In genomic region chr2:28537634-28537920, GRCm38 (mm10) we compare ENCODE assay signal across 15 mouse cellular contexts. TPM values are rescaled to one million over a fixed set of nuclear protein-coding genes. Genes with fewer than 3 reads are reported as not detected.
DNase-seq lines count a peak whose midpoint lies in the region; ATAC-seq and TF ChIP-seq lines count a peak whose summit lies in the region.
"Had no signal": no experiment of that assay in that cellular context is flagged by ENCODE, and none has a peak within 500 bp of the region (broad histone marks: within the 10 kb centered on the region; RNA-seq: fewer than 3 reads in every experiment).

No protein-coding gene starts in this region.

- H3K27me3 ChIP-seq in intestine, postnatal 0 days (replicated peaks; ENCODE audit: control insufficient read depth, insufficient read depth, low read length), result no peaks in the 10 kb centered on the region
- no peaks in the 10 kb centered on the region for H3K27me3 ChIP-seq in stomach, embryonic 15.5 days (replicated peaks)

- peak; percentile 57 for DNase-seq in cerebellum, adult 9-10 months
- DNase-seq in cerebellum, adult 11 months, result no peak
- peak; percentile 28 for DNase-seq in retina, embryonic 14.5 days (ENCODE audit: low spot score)
- DNase-seq in retina, postnatal 1 day, result no peak
- DNase-seq in ovary, adult 18-20 months (ENCODE audit: low spot score), result no peak
- no peak for DNase-seq in left cerebral cortex, postnatal 4 days
- DNase-seq: kidney, postnatal 25 days; lung, embryonic 14.5 days had no signal

- peaks cover 17% of the 10 kb centered on the region for H3K36me3 ChIP-seq in intestine, postnatal 0 days (ENCODE audit: control insufficient read depth, insufficient read depth)
- H3K36me3 ChIP-seq in stomach, embryonic 15.5 days, result peaks cover 4% of the 10 kb centered on the region

- no peaks in the 10 kb centered on the region for H3K9me3 ChIP-seq in intestine, postnatal 0 days (ENCODE audit: control insufficient read depth)
- H3K9me3 ChIP-seq in stomach, embryonic 15.5 days, result no peaks in the 10 kb centered on the region

- no peak overlapping the region for H3K4me2 ChIP-seq in intestine, postnatal 0 days (replicated peaks; ENCODE audit: low read depth)
- H3K4me2 ChIP-seq in stomach, embryonic 15.5 days, result no peak overlapping the region
- H3K4me2 ChIP-seq: lung, embryonic 14.5 days had no signal

- TF ChIP-seq CTCF in intestine, postnatal 0 days (IDR thresholded peaks at IDR 0.05; ENCODE audit: low read depth), result no peak

- intact Hi-C loops in left cerebral cortex, postnatal 4 days (cut with DNase I), result no loop called here

- H3K9ac ChIP-seq in intestine, postnatal 0 days (ENCODE audit: low read depth, low read length), result no peak overlapping the region
- H3K9ac ChIP-seq in stomach, embryonic 15.5 days, result no peak overlapping the region
- H3K9ac ChIP-seq: lung, embryonic 14.5 days had no signal

- WGBS in intestine, postnatal 0 days, result 39% methylated on average over 4 of the region's 4 CpGs
- 42% methylated on average over 4 of the region's 4 CpGs for WGBS in stomach, embryonic 15.5 days

- peaks cover 28% of the 10 kb centered on the region; the same call in 1 of the 2 replicates for H3K4me1 ChIP-seq in intestine, postnatal 0 days (replicated peaks; ENCODE audit: control insufficient read depth, insufficient read depth, low read length)
- peaks cover 76% of the 10 kb centered on the region for H3K4me1 ChIP-seq in stomach, embryonic 15.5 days

- no peak for ATAC-seq in intestine, postnatal 0 days
- ATAC-seq in stomach, embryonic 15.5 days (ENCODE audit: insufficient read depth, low FRiP score, low read depth), result no peak

- peak overlapping the region; percentile 50; the same call in 1 of the 2 replicates for H3K27ac ChIP-seq in intestine, postnatal 0 days (ENCODE audit: low read depth, low read length)
- peak overlapping the region; percentile 35 for H3K27ac ChIP-seq in stomach, embryonic 15.5 days

- H3K4me3 ChIP-seq in intestine, postnatal 0 days (ENCODE audit: low read depth, low read length), result no peak overlapping the region
- no peak overlapping the region for H3K4me3 ChIP-seq in stomach, embryonic 15.5 days (replicated peaks)

RNA-seq across cellular contexts. Expression of gene Ralgds, which starts 24.7 kb away (rescaled TPM):
- 11.5 and 15.6 TPM in 2 replicates for polyA plus RNA-seq in intestine, postnatal 0 days (2015; fragmentation: Nextera tagmentation; extraction: Ambion mirVana)
- 27.5 and 30.9 TPM in 2 replicates for polyA plus RNA-seq in stomach, embryonic 15.5 days (2015; fragmentation: Nextera tagmentation; extraction: Ambion mirVana)
- total RNA-seq in left cerebral cortex, postnatal 4 days (2021), result 100 to 1,000 TPM; 164 to 176 TPM

RNA-seq across cellular contexts. Expression of gene Cel, which starts 25.6 kb away (rescaled TPM):
- 5.5 and 7.9 TPM in 2 replicates for polyA plus RNA-seq in intestine, postnatal 0 days (2015; fragmentation: Nextera tagmentation; extraction: Ambion mirVana)
- 412 and 563 TPM in 2 replicates for polyA plus RNA-seq in stomach, embryonic 15.5 days (2015; fragmentation: Nextera tagmentation; extraction: Ambion mirVana)
- not detected for total RNA-seq in left cerebral cortex, postnatal 4 days (2021)
- total RNA-seq: gastrocnemius, postnatal 4 days; heart, postnatal 25 days had no signal
- polyA plus RNA-seq: C2C12; limb, embryonic 11.5 days; lung, embryonic 14.5 days; stomach, embryonic 14.5 days had no signal

RNA-seq across cellular contexts. Expression of gene Gm10134, which starts 31.7 kb away (rescaled TPM):
- 6.0 and 8.7 TPM in 2 replicates for polyA plus RNA-seq in intestine, postnatal 0 days (2015; fragmentation: Nextera tagmentation; extraction: Ambion mirVana)
- 8.5 and 8.8 TPM in 2 replicates for polyA plus RNA-seq in stomach, embryonic 15.5 days (2015; fragmentation: Nextera tagmentation; extraction: Ambion mirVana)
- total RNA-seq in left cerebral cortex, postnatal 4 days (2021), result not detected
- polyA plus RNA-seq: C2C12; limb, embryonic 11.5 days had no signal

RNA-seq across cellular contexts. Expression of gene Gbgt1, which starts 40.9 kb away (rescaled TPM):
- polyA plus RNA-seq in intestine, postnatal 0 days (2015; fragmentation: Nextera tagmentation; extraction: Ambion mirVana), result 1.1 and 1.6 TPM in 2 replicates
- polyA plus RNA-seq in stomach, embryonic 15.5 days (2015; fragmentation: Nextera tagmentation; extraction: Ambion mirVana), result 2.7 and 3.2 TPM in 2 replicates
- total RNA-seq in left cerebral cortex, postnatal 4 days (2021), result 1 to 10 TPM; 2.5 to 2.6 TPM
- polyA plus RNA-seq: C2C12; limb, embryonic 11.5 days had no signal

RNA-seq across cellular contexts. Expression of gene Gtf3c5, which starts 46.0 kb away (rescaled TPM):
- polyA plus RNA-seq in intestine, postnatal 0 days (2015; fragmentation: Nextera tagmentation; extraction: Ambion mirVana), result 8.4 and 8.9 TPM in 2 replicates
- 33.6 and 41.8 TPM in 2 replicates for polyA plus RNA-seq in stomach, embryonic 15.5 days (2015; fragmentation: Nextera tagmentation; extraction: Ambion mirVana)
- 10 to 100 TPM; 26.6 to 27.8 TPM for total RNA-seq in left cerebral cortex, postnatal 4 days (2021)

Comparison
In these comparisons a context has a peak if more than half of its experiments do, and no peak if none do; other contexts are left out.
1. DNase-seq: peak in cerebellum, adult 9-10 months (single experiment) and retina, embryonic 14.5 days (single experiment); none in cerebellum, adult 11 months (single experiment), retina, postnatal 1 day (single experiment), ovary, adult 18-20 months (single experiment) and left cerebral cortex, postnatal 4 days (single experiment).
2. RNA of gene Cel, which starts 25.6 kb away (polyA plus RNA-seq): 412 to 563 TPM in stomach, embryonic 15.5 days; 5.5 to 7.9 TPM in intestine, postnatal 0 days; every median in the first group is over 10 times any median in the second.